Mouse (Mus musculus): Measurements from ENCODE around the gene Ift80. TPM values are rescaled to one million over a fixed set of nuclear protein-coding genes. Genes with fewer than 3 reads are reported as not detected.
A peak's percentile ranks its signal among the peaks of the same experiment; 100 is the strongest.

Ift80 gene
- total and polyA plus RNA-seq, 3 experiments, result 4.6 to 8.4 TPM; not detected in 1

GRCm38 (mm10) chr3:69026133-69026783 is 21.9 kb upstream of the Ift80 start:
- H3K36me3 ChIP-seq (ENCODE audit: control insufficient read depth in 1 of 2, insufficient read depth in 2 of 2, low read length in 2 of 2), result peaks cover 3 to 79% of the 10 kb centered on the region in 2 experiments
- no peak overlapping the region for H3K9ac ChIP-seq (ENCODE audit: control insufficient read depth, low read depth, low read length, poor library complexity, severe bottlenecking)
- no peaks in the 10 kb centered on the region for H3K9me3 ChIP-seq (replicated peaks; ENCODE audit: insufficient read depth, low read length)
- H3K4me3 ChIP-seq (ENCODE audit: control insufficient read depth in 1 of 2, insufficient read depth in 1 of 2, low read depth in 2 of 2, low read length in 2 of 2), result no peak overlapping the region
- TF ChIP-seq RAD21 (IDR thresholded peaks at IDR 0.05; ENCODE audit: low read depth, low read length) (no peak), E2F4 (IDR thresholded peaks at IDR 0.05; ENCODE audit: borderline replicate concordance, low read depth, low read length) (no peak), ZKSCAN1 (IDR thresholded peaks at IDR 0.05; ENCODE audit: low read depth, low read length) (no peak), SMC3 (IDR thresholded peaks at IDR 0.05; ENCODE audit: low read depth, low read length) (no peak), ZC3H11A (IDR thresholded peaks at IDR 0.05; ENCODE audit: low read depth, low read length) (no peak), MAX (IDR thresholded peaks at IDR 0.05; ENCODE audit: low read length) (no peak), CHD1 (IDR thresholded peaks at IDR 0.05; ENCODE audit: low read depth, low read length) (no peak), MEF2A (IDR thresholded peaks at IDR 0.05; ENCODE audit: extremely low read depth, insufficient replicate concordance, low read depth, low read length, poor library complexity, severe bottlenecking) (no peak), POLR2A (IDR thresholded peaks at IDR 0.05; ENCODE audit: control insufficient read depth in 1 of 2, insufficient read depth in 1 of 2, low read depth in 1 of 2, low read length in 2 of 2, poor library complexity in 1 of 2) (no peak), KAT2A (conservative IDR thresholded peaks at IDR 0.05; ENCODE audit: low read depth, low read length) (no peak)
- H3K79me2 ChIP-seq (ENCODE audit: control insufficient read depth, insufficient read depth, low read length, poor library complexity), result no peaks in the 10 kb centered on the region; the same call in 1 of the 2 replicates
- no peak for DNase-seq (ENCODE audit: low read depth, low spot score)
- H3K27ac ChIP-seq (ENCODE audit: control insufficient read depth, low read depth, low read length), result no peak overlapping the region
- no peaks in the 10 kb centered on the region for H3K4me1 ChIP-seq (ENCODE audit: control insufficient read depth in 1 of 2, insufficient read depth in 2 of 2, low read length in 2 of 2)
- no peaks in the 10 kb centered on the region for H3K27me3 ChIP-seq (ENCODE audit: control insufficient read depth in 1 of 2, insufficient read depth in 2 of 2, low read length in 2 of 2)

GRCm38 (mm10) chr3:69020764-69021163 is 16.4 kb upstream of the Ift80 start:
- no peaks in the 10 kb centered on the region for H3K9me3 ChIP-seq (replicated peaks; ENCODE audit: insufficient read depth, low read length)
- no peak overlapping the region for H3K9ac ChIP-seq (ENCODE audit: control insufficient read depth, low read depth, low read length, poor library complexity, severe bottlenecking)
- no peak for DNase-seq (ENCODE audit: low read depth, low spot score)
- no peaks in the 10 kb centered on the region for H3K4me1 ChIP-seq (ENCODE audit: control insufficient read depth in 1 of 2, insufficient read depth in 2 of 2, low read length in 2 of 2)
- H3K27me3 ChIP-seq (ENCODE audit: control insufficient read depth in 1 of 2, insufficient read depth in 2 of 2, low read length in 2 of 2), result no peaks in the 10 kb centered on the region
- H3K27ac ChIP-seq (ENCODE audit: control insufficient read depth, low read depth, low read length), result no peak overlapping the region
- no peak overlapping the region for H3K4me3 ChIP-seq (ENCODE audit: control insufficient read depth in 1 of 2, insufficient read depth in 1 of 2, low read depth in 2 of 2, low read length in 2 of 2)
- TF ChIP-seq E2F4 (IDR thresholded peaks at IDR 0.05; ENCODE audit: borderline replicate concordance, low read depth, low read length) (no peak), GABPA (IDR thresholded peaks at IDR 0.05; ENCODE audit: low read depth, low read length) (no peak), POLR2A (IDR thresholded peaks at IDR 0.05; ENCODE audit: control insufficient read depth in 1 of 2, insufficient read depth in 1 of 2, low read depth in 1 of 2, low read length in 2 of 2, poor library complexity in 1 of 2) (no peak), MAFK (IDR thresholded peaks at IDR 0.05; ENCODE audit: borderline replicate concordance, low read depth, low read length) (peak; percentile 85)
- H3K36me3 ChIP-seq (ENCODE audit: control insufficient read depth in 1 of 2, insufficient read depth in 2 of 2, low read length in 2 of 2), result peaks cover 9 to 84% of the 10 kb centered on the region in 2 experiments
- H3K79me2 ChIP-seq (ENCODE audit: control insufficient read depth, insufficient read depth, low read length, poor library complexity), result no peaks in the 10 kb centered on the region; the same call in 1 of the 2 replicates

GRCm38 (mm10) chr3:69020285-69020684 is 15.9 kb upstream of the Ift80 start:
- no peaks in the 10 kb centered on the region; the same call in 1 of the 2 replicates for H3K79me2 ChIP-seq (ENCODE audit: control insufficient read depth, insufficient read depth, low read length, poor library complexity)
- no peaks in the 10 kb centered on the region for H3K27me3 ChIP-seq (ENCODE audit: control insufficient read depth in 1 of 2, insufficient read depth in 2 of 2, low read length in 2 of 2)
- H3K4me3 ChIP-seq (ENCODE audit: control insufficient read depth in 1 of 2, insufficient read depth in 1 of 2, low read depth in 2 of 2, low read length in 2 of 2), result no peak overlapping the region
- H3K9ac ChIP-seq (ENCODE audit: control insufficient read depth, low read depth, low read length, poor library complexity, severe bottlenecking), result no peak overlapping the region
- H3K27ac ChIP-seq (ENCODE audit: control insufficient read depth, low read depth, low read length), result no peak overlapping the region
- DNase-seq (ENCODE audit: low read depth, low spot score), result peak; percentile 79
- H3K36me3 ChIP-seq (ENCODE audit: control insufficient read depth in 1 of 2, insufficient read depth in 2 of 2, low read length in 2 of 2), result peaks cover 7 to 79% of the 10 kb centered on the region in 2 experiments
- TF ChIP-seq ZMIZ1 (IDR thresholded peaks at IDR 0.05; ENCODE audit: low read depth, low read length) (no peak), USF1 (IDR thresholded peaks at IDR 0.05; ENCODE audit: low read depth, low read length) (no peak), POLR2A (IDR thresholded peaks at IDR 0.05; ENCODE audit: control insufficient read depth in 1 of 2, insufficient read depth in 1 of 2, low read depth in 1 of 2, low read length in 2 of 2, poor library complexity in 1 of 2) (no peak), SMC3 (IDR thresholded peaks at IDR 0.05; ENCODE audit: low read depth, low read length) (peak; percentile 44), EP300 (IDR thresholded peaks at IDR 0.05; ENCODE audit: low read depth in 1 of 2, low read length in 2 of 2) (no peak), POLR2AphosphoS5 (IDR thresholded peaks at IDR 0.05; ENCODE audit: borderline replicate concordance, low read depth, low read length) (no peak), GABPA (IDR thresholded peaks at IDR 0.05; ENCODE audit: low read depth, low read length) (no peak), BHLHE40 (IDR thresholded peaks at IDR 0.05; ENCODE audit: borderline replicate concordance, low read depth, low read length) (no peak), RAD21 (IDR thresholded peaks at IDR 0.05; ENCODE audit: low read depth, low read length) (peak; percentile 24), ZC3H11A (IDR thresholded peaks at IDR 0.05; ENCODE audit: low read depth, low read length) (no peak), CTCF (IDR thresholded peaks at IDR 0.05 in 2 of 3, conservative IDR thresholded peaks at IDR 0.05 in 1 of 3; ENCODE audit: control insufficient read depth in 1 of 3, insufficient read depth in 1 of 3, low read depth in 2 of 3, low read length in 3 of 3, poor library complexity in 1 of 3, severe bottlenecking in 1 of 3) (peak; percentile 36 to 51 (median 49); a peak in 5 of 6 replicates), MAFK (IDR thresholded peaks at IDR 0.05; ENCODE audit: borderline replicate concordance, low read depth, low read length) (no peak), POLR2AphosphoS2 (IDR thresholded peaks at IDR 0.05; ENCODE audit: low read length) (peak; percentile 29; the same call in 1 of the 2 replicates), MYC (IDR thresholded peaks at IDR 0.05; ENCODE audit: low read depth, low read length) (no peak), UBTF (IDR thresholded peaks at IDR 0.05; ENCODE audit: borderline replicate concordance, insufficient read depth, low read depth, low read length) (no peak), CHD2 (IDR thresholded peaks at IDR 0.05; ENCODE audit: low read length) (no peak), MAX (IDR thresholded peaks at IDR 0.05; ENCODE audit: low read length) (no peak), CHD1 (IDR thresholded peaks at IDR 0.05; ENCODE audit: low read depth, low read length) (no peak), ZKSCAN1 (IDR thresholded peaks at IDR 0.05; ENCODE audit: low read depth, low read length) (no peak)
- no peaks in the 10 kb centered on the region for H3K4me1 ChIP-seq (ENCODE audit: control insufficient read depth in 1 of 2, insufficient read depth in 2 of 2, low read length in 2 of 2)
- no peaks in the 10 kb centered on the region for H3K9me3 ChIP-seq (replicated peaks; ENCODE audit: insufficient read depth, low read length)
